Mouse (Mus musculus): ENCODE data around the gene Ncoa5. TPM values are rescaled to one million over a fixed set of nuclear protein-coding genes. Genes with fewer than 3 reads are reported as not detected.

Gene Ncoa5
- total and polyA plus RNA-seq, 2 experiments, result 4.3 to 11.5 TPM

GRCm38 (mm10) chr2:165043729-165044128 lies 9.1 kb upstream of the Ncoa5 start:
- DNase-seq (ENCODE audit: extremely low read depth, low read depth, low spot score), result no peak
- no peak for TF ChIP-seq POLR2A (IDR thresholded peaks at IDR 0.05; ENCODE audit: extremely low read depth, insufficient read depth, low read length)
- TF ChIP-seq CTCF (IDR thresholded peaks at IDR 0.05; ENCODE audit: low read depth, low read length), result no peak
- H3K79me2 ChIP-seq (ENCODE audit: control insufficient read depth, insufficient read depth, low read length), result no peaks in the 10 kb centered on the region
- no peak overlapping the region for H3K4me3 ChIP-seq (ENCODE audit: insufficient read depth, low read depth, low read length)
- H3K27ac ChIP-seq (replicated peaks; ENCODE audit: insufficient read depth, low read depth, low read length), result no peak overlapping the region
- no peaks in the 10 kb centered on the region; the same call in 1 of the 2 replicates for H3K27me3 ChIP-seq (ENCODE audit: control insufficient read depth, insufficient read depth, low read length)
- no peak overlapping the region for H3K9ac ChIP-seq (ENCODE audit: low read depth, low read length)
- 66% methylated on average over 2 of the region's 2 CpGs for WGBS
- no peaks in the 10 kb centered on the region for H3K36me3 ChIP-seq (ENCODE audit: control insufficient read depth, insufficient read depth, low read length)
- no peaks in the 10 kb centered on the region for H3K4me1 ChIP-seq (ENCODE audit: control insufficient read depth, insufficient read depth, low read length)

GRCm38 (mm10) chr2:165043090-165043636 lies 8.5 kb upstream of the Ncoa5 start:
- TF ChIP-seq POLR2A (IDR thresholded peaks at IDR 0.05; ENCODE audit: extremely low read depth, insufficient read depth, low read length) (no peak), CTCF (IDR thresholded peaks at IDR 0.05; ENCODE audit: low read depth, low read length) (no peak)
- no peaks in the 10 kb centered on the region for H3K79me2 ChIP-seq (ENCODE audit: control insufficient read depth, insufficient read depth, low read length)
- H3K36me3 ChIP-seq (ENCODE audit: control insufficient read depth, insufficient read depth, low read length), result no peaks in the 10 kb centered on the region
- WGBS, result 56% methylated on average over 17 of the region's 17 CpGs
- no peak overlapping the region for H3K27ac ChIP-seq (replicated peaks; ENCODE audit: insufficient read depth, low read depth, low read length)
- no peaks in the 10 kb centered on the region; the same call in 1 of the 2 replicates for H3K27me3 ChIP-seq (ENCODE audit: control insufficient read depth, insufficient read depth, low read length)
- no peak overlapping the region for H3K4me3 ChIP-seq (ENCODE audit: insufficient read depth, low read depth, low read length)
- no peak overlapping the region for H3K9ac ChIP-seq (ENCODE audit: low read depth, low read length)
- no peaks in the 10 kb centered on the region for H3K4me1 ChIP-seq (ENCODE audit: control insufficient read depth, insufficient read depth, low read length)
- no peak for DNase-seq (ENCODE audit: extremely low read depth, low read depth, low spot score)

- H3K9ac ChIP-seq (ENCODE audit: low read depth, low read length), result no peak overlapping the region
- H3K4me1 ChIP-seq (ENCODE audit: control insufficient read depth, insufficient read depth, low read length), result no peaks in the 10 kb centered on the region
- TF ChIP-seq POLR2A (IDR thresholded peaks at IDR 0.05; ENCODE audit: extremely low read depth, insufficient read depth, low read length) (no peak), CTCF (IDR thresholded peaks at IDR 0.05; ENCODE audit: low read depth, low read length) (no peak)
- no peaks in the 10 kb centered on the region for H3K79me2 ChIP-seq (ENCODE audit: control insufficient read depth, insufficient read depth, low read length)
- no peak overlapping the region for H3K4me3 ChIP-seq (ENCODE audit: insufficient read depth, low read depth, low read length)
- no peaks in the 10 kb centered on the region for H3K36me3 ChIP-seq (ENCODE audit: control insufficient read depth, insufficient read depth, low read length)
- 89% methylated on average over 5 of the region's 5 CpGs for WGBS
- no peak for DNase-seq (ENCODE audit: extremely low read depth, low read depth, low spot score)
- no peak overlapping the region for H3K27ac ChIP-seq (replicated peaks; ENCODE audit: insufficient read depth, low read depth, low read length)
- no peaks in the 10 kb centered on the region; the same call in 1 of the 2 replicates for H3K27me3 ChIP-seq (ENCODE audit: control insufficient read depth, insufficient read depth, low read length)
Measured at GRCm38 (mm10) chr2:165042126-165042525, 7.5 kb upstream of the Ncoa5 start.

- WGBS, result 75% methylated on average over 4 of the region's 4 CpGs
- H3K36me3 ChIP-seq (ENCODE audit: control insufficient read depth, insufficient read depth, low read length), result no peaks in the 10 kb centered on the region
- H3K27ac ChIP-seq (replicated peaks; ENCODE audit: insufficient read depth, low read depth, low read length), result no peak overlapping the region
- no peak overlapping the region for H3K4me3 ChIP-seq (ENCODE audit: insufficient read depth, low read depth, low read length)
- H3K4me1 ChIP-seq (ENCODE audit: control insufficient read depth, insufficient read depth, low read length), result peaks cover 8% of the 10 kb centered on the region; the same call in 1 of the 2 replicates
- no peak for TF ChIP-seq CTCF (IDR thresholded peaks at IDR 0.05; ENCODE audit: low read depth, low read length)
- TF ChIP-seq POLR2A (IDR thresholded peaks at IDR 0.05; ENCODE audit: extremely low read depth, insufficient read depth, low read length), result no peak
- no peak for DNase-seq (ENCODE audit: extremely low read depth, low read depth, low spot score)
- no peaks in the 10 kb centered on the region for H3K27me3 ChIP-seq (ENCODE audit: control insufficient read depth, insufficient read depth, low read length)
- H3K9ac ChIP-seq (ENCODE audit: low read depth, low read length), result no peak overlapping the region
- peaks cover 10% of the 10 kb centered on the region for H3K79me2 ChIP-seq (ENCODE audit: control insufficient read depth, insufficient read depth, low read length)
Measured at GRCm38 (mm10) chr2:165037415-165037814, 2.7 kb upstream of the Ncoa5 start.

GRCm38 (mm10) chr2:165035058-165035431 lies 378 bp upstream of the Ncoa5 start:
- no peak for TF ChIP-seq CTCF (IDR thresholded peaks at IDR 0.05; ENCODE audit: low read depth, low read length)
- no peak for TF ChIP-seq POLR2A (IDR thresholded peaks at IDR 0.05; ENCODE audit: extremely low read depth, insufficient read depth, low read length)
- peak overlapping the region; percentile 15; the same call in 1 of the 2 replicates for H3K4me3 ChIP-seq (ENCODE audit: insufficient read depth, low read depth, low read length)
- H3K27me3 ChIP-seq (ENCODE audit: control insufficient read depth, insufficient read depth, low read length), result no peaks in the 10 kb centered on the region
- H3K36me3 ChIP-seq (ENCODE audit: control insufficient read depth, insufficient read depth, low read length), result no peaks in the 10 kb centered on the region
- peaks cover 14% of the 10 kb centered on the region for H3K79me2 ChIP-seq (ENCODE audit: control insufficient read depth, insufficient read depth, low read length)
- H3K27ac ChIP-seq (replicated peaks; ENCODE audit: insufficient read depth, low read depth, low read length), result no peak overlapping the region
- peaks cover 8% of the 10 kb centered on the region; the same call in 1 of the 2 replicates for H3K4me1 ChIP-seq (ENCODE audit: control insufficient read depth, insufficient read depth, low read length)
- WGBS, result 56% methylated on average over 5 of the region's 5 CpGs
- no peak for DNase-seq (ENCODE audit: extremely low read depth, low read depth, low spot score)
- H3K9ac ChIP-seq (ENCODE audit: low read depth, low read length), result no peak overlapping the region

- no peak for TF ChIP-seq CTCF (IDR thresholded peaks at IDR 0.05; ENCODE audit: low read depth, low read length)
- TF ChIP-seq POLR2A (IDR thresholded peaks at IDR 0.05; ENCODE audit: extremely low read depth, insufficient read depth, low read length), result no peak
- 64% methylated on average over 6 of the region's 6 CpGs for WGBS
- no peak overlapping the region for H3K9ac ChIP-seq (ENCODE audit: low read depth, low read length)
Measured at GRCm38 (mm10) chr2:165033306-165033705, 1.4 kb downstream of the Ncoa5 start.

More at GRCm38 (mm10) chr2:165033306-165033705, 1.4 kb downstream of the Ncoa5 start:
- no peak overlapping the region for H3K4me3 ChIP-seq (ENCODE audit: insufficient read depth, low read depth, low read length)
- no peaks in the 10 kb centered on the region for H3K27me3 ChIP-seq (ENCODE audit: control insufficient read depth, insufficient read depth, low read length)
- no peaks in the 10 kb centered on the region; the same call in 1 of the 2 replicates for H3K36me3 ChIP-seq (ENCODE audit: control insufficient read depth, insufficient read depth, low read length)
- H3K79me2 ChIP-seq (ENCODE audit: control insufficient read depth, insufficient read depth, low read length), result peaks cover 22% of the 10 kb centered on the region
- H3K4me1 ChIP-seq (ENCODE audit: control insufficient read depth, insufficient read depth, low read length), result peaks cover 8% of the 10 kb centered on the region; the same call in 1 of the 2 replicates
- DNase-seq (ENCODE audit: extremely low read depth, low read depth, low spot score), result no peak
- H3K27ac ChIP-seq (replicated peaks; ENCODE audit: insufficient read depth, low read depth, low read length), result no peak overlapping the region

All from liver, adult 2 months (tissue).